Mouse (Mus musculus) liver, adult 2 months (tissue): ENCODE data around the gene C5ar1.

Source experiments
- CTCF ChIP-seq: fragments of 200-500 bp; IDR thresholded peaks from 2 replicates; pipeline ENCODE4 v1.5.1; 2011; ENCODE audit warnings: low read depth, low read length, control low read depth
- POLR2A ChIP-seq: fragments of 200-500 bp; IDR thresholded peaks from 2 replicates; pipeline ENCODE4 v1.6.1; 2011; ENCODE audit warnings: low read length, control low read depth; ENCODE audit not compliant: insufficient read depth; ENCODE audit errors: extremely low read depth

GRCm38 (mm10) chr7:16286026-16286961, 27.0 kb upstream of the C5ar1 start, which contains the start of gene Ccdc9:
- 0 out of 2 replicates have a peak, but pooled peaks have one; percentile 31 for TF ChIP-seq POLR2A
- TF ChIP-seq CTCF: no peak
